Mouse (Mus musculus) bone marrow, adult 2 months (tissue): ENCODE measurements around the gene Nlrp1b. TPM values are rescaled to one million over a fixed set of nuclear protein-coding genes. Genes with fewer than 3 reads are reported as not detected.

Source experiments
- H3K27ac ChIP-seq: fragments of 200-500 bp; 2 replicates; pipeline ENCODE4 v1.5.1; 2012; ENCODE audit warnings: low read depth, mild to moderate bottlenecking, control low read depth, inconsistent platforms, low read length; ENCODE audit not compliant: control insufficient read depth, poor library complexity, insufficient read depth
- H3K4me1 ChIP-seq: fragments of 200-500 bp; 2 replicates; pipeline ENCODE4 v1.6.1; 2011; ENCODE audit warnings: low read length; ENCODE audit not compliant: control insufficient read depth, insufficient read depth
- H3K4me3 ChIP-seq: fragments of 200-500 bp; replicated peaks from 2 replicates; pipeline ENCODE3; 2011; ENCODE audit warnings: mild to moderate bottlenecking, low read depth, low read length, control low read depth; ENCODE audit not compliant: control insufficient read depth
- CTCF ChIP-seq: fragments of 200-500 bp; IDR thresholded peaks from 2 replicates; pipeline ENCODE4 v1.5.1; 2011; ENCODE audit warnings: low read length, control low read depth; ENCODE audit not compliant: control insufficient read depth, insufficient read depth
- POLR2A ChIP-seq: fragments of 200-500 bp; IDR thresholded peaks from 2 replicates; pipeline ENCODE4 v1.6.1; 2011; ENCODE audit warnings: low read depth, mild to moderate bottlenecking, control low read depth, low read length, borderline replicate concordance; ENCODE audit not compliant: control insufficient read depth
- WGBS: fragments of 180-500 bp; shearing (Covaris S2); methylation state at CpG from one replicate; pipeline ENCODE4 v1.1.7; 2018; 5-methylcytosine and 5-hydroxymethylcytosine counted together
- polyA plus RNA-seq: library from polyadenylated mRNA; stranded (reverse); fragments of >200 nt; gene quantifications from 2 replicates; pipeline ENCODE4 v1.2.4, GENCODE M21; 2011; ENCODE audit warnings: low replicate concordance; ENCODE audit not compliant: missing spikeins, insufficient read depth, insufficient read length

The Nlrp1b gene
- polyA plus RNA-seq = 2.6 TPM in 1 of 2 replicates, not detected in the other

DNA sequence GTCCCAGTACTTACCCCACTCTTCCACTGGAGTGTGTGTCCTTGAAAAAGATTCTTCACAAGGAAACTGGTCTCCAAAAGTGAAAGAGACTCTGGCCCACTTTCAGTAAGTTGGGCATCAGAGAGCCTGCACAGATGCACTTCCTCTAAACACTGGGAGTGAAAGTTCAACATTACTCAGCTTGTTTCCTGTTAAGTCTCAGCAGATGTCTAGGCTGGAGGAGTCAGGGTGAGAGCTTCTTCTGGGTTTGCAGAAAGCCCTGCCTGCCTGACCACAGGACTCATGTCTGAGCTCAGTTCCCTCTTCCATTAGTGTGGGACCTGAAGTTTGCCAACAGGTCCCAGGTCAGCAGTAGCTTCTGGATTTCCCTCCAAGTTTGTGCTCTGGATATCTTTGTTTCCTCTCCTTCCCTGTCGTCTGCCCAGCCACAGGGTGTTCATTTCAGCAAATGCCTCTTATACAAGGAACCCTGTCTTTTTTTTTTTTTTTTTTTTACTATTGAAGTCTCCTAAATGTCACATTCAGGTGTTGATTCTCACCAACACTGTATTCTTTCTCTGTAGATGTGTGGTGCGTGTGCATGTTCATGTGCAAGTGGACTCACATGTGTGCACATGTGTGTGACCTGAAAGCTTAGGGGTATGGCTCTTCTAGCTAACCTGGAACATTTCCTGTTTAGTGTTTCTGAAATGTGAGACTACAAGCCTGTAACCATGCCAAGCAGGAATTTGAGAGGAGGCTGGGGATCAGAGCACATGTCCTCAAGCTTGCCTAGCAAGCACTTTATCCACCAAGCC is at the start of gene Nlrp1b:
Nlrp1b (minus strand) TSS at position 50 of the 797 bp plus-strand sequence.
- TF ChIP-seq CTCF (no peak), POLR2A (no peak)
- H3K27ac ChIP-seq = peak within 1 kb of the TSS; percentile 22; the same call in 1 of the 2 replicates
- 44% methylated on average over 2 of the region's 2 CpGs for WGBS
- H3K4me1 ChIP-seq = peaks cover 5% of the 10 kb centered on the region
- no peak within 1 kb of the TSS for H3K4me3 ChIP-seq

DNA sequence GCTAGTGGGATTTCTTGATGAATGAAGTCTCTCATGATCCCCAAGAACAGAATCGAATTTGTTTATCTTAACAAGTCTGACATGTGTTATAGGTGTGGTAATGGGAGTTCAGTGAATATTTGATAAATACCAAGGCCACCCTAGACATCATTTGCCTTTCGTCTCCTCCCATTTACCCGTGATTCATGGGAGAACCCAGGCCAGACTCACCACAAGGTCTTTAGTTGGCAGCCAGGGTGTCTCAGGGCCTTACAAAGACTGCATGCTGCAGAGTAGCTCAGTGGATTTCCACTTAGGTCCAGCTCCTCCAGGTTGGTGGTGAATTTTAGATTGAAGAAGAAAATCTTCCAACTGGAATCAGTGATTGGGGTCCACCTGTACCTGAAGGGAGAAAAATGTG is 30.5 kb upstream of the Nlrp1b start:
- no peak for TF ChIP-seq POLR2A
- no peak for TF ChIP-seq CTCF
- H3K4me1 ChIP-seq = no peaks in the 10 kb centered on the region
- no peak overlapping the region for H3K4me3 ChIP-seq
- H3K27ac ChIP-seq = no peak overlapping the region
- WGBS = 68% methylated on average over 3 of the region's 3 CpGs

DNA sequence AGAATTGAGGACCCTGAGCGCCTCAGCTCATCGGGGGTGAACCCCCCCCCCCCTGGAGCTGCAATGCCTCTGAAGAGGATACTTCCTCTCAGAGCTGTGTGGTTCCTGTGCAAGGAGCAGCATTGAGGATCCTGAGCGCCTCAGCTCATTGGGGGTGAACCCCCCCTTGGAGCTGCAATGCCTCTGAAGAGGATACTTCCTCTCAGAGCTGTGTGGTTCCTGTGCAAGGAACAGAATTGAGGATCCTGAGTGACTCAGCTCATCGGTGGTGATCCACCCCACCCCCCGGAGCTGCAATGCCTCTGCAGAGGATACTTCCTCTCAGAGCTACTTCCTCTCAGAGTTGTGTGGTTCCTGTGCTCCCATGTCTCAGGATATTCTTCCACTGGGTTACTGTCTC is 20.8 kb upstream of the Nlrp1b start:
- Histone ChIP-seq H3K4me3 (no peak overlapping the region), H3K4me1 (no peaks in the 10 kb centered on the region; the same call in 1 of the 2 replicates), H3K27ac (peak overlapping the region; percentile 59; the same call in 1 of the 2 replicates)
- no peak for TF ChIP-seq POLR2A
- TF ChIP-seq CTCF = no peak
- WGBS = 2% methylated on average over 5 of the region's 5 CpGs

DNA sequence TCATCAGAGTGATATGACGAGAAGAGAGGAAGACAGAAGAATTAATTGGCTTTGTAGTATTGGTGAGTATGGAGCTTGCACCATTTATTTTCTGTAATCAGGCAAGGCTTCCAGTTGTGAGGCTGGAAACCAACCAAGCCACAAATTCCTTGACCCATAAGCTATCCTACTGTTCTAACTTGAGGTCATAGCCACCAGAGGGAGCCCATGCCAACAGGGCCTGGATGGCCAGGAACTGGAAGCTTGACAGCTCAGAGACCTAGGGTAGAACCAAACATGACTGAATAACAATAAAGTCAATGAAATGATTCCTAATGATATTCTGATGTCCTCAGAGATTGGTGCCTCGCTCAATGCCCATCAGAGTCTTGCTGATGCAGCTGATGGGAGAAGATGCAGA is 5.9 kb downstream of the Nlrp1b start:
- no peak overlapping the region for H3K27ac ChIP-seq
- TF ChIP-seq POLR2A = no peak
- TF ChIP-seq CTCF = peak; percentile 70
- peaks cover under 1% of the 10 kb centered on the region; the same call in 1 of the 2 replicates for H3K4me1 ChIP-seq
- WGBS = 58% methylated on average over 2 of the region's 2 CpGs
- H3K4me3 ChIP-seq = no peak overlapping the region

DNA sequence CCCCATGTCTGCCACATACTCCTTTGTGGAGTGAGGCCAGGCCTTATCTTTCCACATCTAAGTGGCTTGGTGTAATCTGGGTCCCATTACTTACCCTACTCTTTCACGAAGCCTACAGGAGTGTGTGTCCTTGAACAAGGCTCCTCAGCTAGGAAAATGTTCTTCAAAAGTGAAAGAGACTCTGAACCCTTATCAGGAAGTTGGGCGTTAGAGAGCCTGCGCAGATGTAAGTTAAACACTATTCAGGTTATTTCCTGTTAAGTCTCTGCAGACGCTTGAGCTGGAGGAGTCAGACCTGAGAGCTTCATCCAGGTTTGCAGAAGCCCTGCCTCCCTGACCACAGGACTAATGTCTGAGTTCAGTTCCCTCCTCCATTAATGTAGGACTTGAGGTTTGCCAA is 27.8 kb downstream of the Nlrp1b start:
- TF ChIP-seq CTCF (no peak), POLR2A (no peak)
- no peaks in the 10 kb centered on the region for H3K4me1 ChIP-seq
- H3K27ac ChIP-seq = no peak overlapping the region
- 12% methylated on average over 4 of the region's 4 CpGs for WGBS
- no peak overlapping the region for H3K4me3 ChIP-seq

DNA sequence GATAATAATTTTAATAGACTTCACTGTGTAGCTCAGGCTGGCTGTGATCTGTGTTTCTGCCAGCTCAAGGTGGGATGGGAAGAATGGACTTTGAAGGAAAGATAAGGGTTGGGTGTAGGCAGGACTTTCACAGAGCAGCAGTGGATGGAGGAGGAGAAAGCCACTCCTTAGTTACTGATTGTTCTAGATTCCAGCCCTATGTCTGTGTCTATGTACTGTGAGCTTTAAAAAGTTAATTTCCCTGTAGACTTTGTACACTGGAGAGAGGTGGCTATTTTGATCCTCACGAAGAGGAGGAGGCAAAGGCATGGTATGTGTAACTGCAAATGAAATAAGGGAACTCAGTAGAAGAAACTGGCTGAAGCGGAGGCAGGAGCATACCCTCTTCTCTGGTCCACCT is 31.2 kb downstream of the Nlrp1b start:
- Histone ChIP-seq H3K4me3 (no peak overlapping the region), H3K4me1 (no peaks in the 10 kb centered on the region), H3K27ac (no peak overlapping the region)
- TF ChIP-seq CTCF (no peak), POLR2A (no peak)
- WGBS = 83% methylated on average over 2 of the region's 2 CpGs

DNA sequence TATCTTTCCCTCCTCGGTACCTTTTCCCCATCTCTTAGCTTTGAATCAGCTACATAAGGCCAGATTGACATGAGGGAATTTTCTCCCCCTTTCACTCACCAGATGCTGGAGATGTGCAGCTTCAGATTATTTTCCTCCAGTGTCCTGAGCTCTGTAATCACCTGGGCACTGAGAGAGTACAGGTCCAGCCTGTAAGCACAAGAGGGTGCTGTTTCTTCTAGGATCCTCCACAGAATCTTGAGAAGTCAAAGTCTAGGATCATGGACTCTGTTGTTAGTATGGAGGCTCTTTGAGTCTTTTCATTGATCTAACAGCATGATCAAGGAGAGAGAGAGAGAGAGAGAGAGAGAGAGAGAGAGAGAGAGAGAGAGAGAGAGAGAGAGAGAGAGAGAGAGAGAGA is 60.9 kb downstream of the Nlrp1b start:
- WGBS = 74% methylated on average over 1 of the region's 1 CpGs
- TF ChIP-seq POLR2A (no peak), CTCF (no peak)
- H3K27ac ChIP-seq = no peak overlapping the region
- H3K4me3 ChIP-seq = no peak overlapping the region
- H3K4me1 ChIP-seq = no peaks in the 10 kb centered on the region; the same call in 1 of the 2 replicates

DNA sequence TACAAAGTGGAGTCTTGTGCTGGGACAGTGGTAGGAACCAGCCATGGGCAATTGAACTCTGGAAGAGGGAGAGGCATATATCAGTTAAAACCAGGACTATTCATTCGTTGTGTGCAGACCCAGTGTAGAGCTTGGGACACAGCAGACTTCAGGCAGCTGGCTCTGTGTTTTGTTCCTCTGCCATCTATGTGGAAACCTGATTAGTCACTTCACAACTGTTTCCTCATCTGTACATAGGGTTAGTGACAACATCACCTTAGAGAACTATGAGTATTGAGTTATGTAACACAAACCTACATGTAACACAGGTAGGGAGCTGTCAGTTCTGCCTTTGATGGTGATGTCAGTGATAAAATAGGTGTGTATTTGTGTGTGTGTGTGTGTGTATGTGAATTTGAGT is 66.4 kb downstream of the Nlrp1b start:
- 25% methylated on average over 1 of the region's 1 CpGs for WGBS
- Histone ChIP-seq H3K27ac (peak overlapping the region; percentile 78; the same call in 1 of the 2 replicates), H3K4me1 (peaks cover 2% of the 10 kb centered on the region), H3K4me3 (no peak overlapping the region)
- no peak for TF ChIP-seq POLR2A
- no peak for TF ChIP-seq CTCF

DNA sequence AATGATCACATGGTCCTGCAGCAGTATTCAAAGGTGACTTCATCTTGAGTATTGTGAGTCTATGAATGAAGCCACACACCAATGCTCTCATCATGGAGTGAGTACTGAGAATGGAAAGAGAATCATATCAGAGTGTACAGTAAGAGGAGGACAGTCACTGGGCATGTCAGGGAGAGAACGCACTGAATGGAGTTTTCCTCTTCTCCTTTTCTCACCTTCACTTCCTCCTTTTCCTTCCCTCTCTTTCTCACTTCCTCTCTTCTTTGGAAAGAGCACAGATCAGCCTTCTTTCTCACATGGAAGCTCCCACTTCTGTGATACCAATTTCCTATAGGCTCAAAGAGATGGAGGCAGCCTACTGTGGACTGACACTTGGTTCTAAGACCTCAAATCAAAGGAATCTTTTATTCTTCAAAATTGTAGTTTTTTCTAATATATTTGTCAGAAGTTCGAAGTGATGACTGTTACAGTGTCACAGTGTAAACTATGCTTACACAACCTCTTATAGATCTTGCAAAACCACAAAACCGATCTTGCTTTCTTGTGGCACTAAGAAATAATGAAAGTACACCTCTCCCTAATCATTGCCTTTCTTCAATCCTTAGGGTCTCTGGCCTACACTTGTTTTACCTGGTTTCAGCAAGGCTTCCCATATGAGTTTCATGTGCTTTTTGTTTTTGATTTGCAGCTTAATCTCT is 70.9 kb downstream of the Nlrp1b start:
- no peak overlapping the region for H3K27ac ChIP-seq
- H3K4me1 ChIP-seq = peaks cover 2% of the 10 kb centered on the region
- H3K4me3 ChIP-seq = no peak overlapping the region
- no peak for TF ChIP-seq POLR2A
- no peak for TF ChIP-seq CTCF
- WGBS = 15% methylated on average over 3 of the region's 3 CpGs
